Mouse (Mus musculus) heart, postnatal 0 days (tissue): ENCODE measurements around the gene Tex14.

Experiments used
- CTCF ChIP-seq: IDR thresholded peaks from 2 replicates; pipeline ENCODE4 v1.5.1; 2016; ENCODE audit warnings: antibody characterized with exemption, control low read depth, low read depth
- EP300 ChIP-seq: IDR thresholded peaks from 2 replicates; pipeline ENCODE4 v1.6.1; 2016; ENCODE audit warnings: antibody characterized with exemption, low read depth

- TF ChIP-seq EP300, result no peak
- no peak for TF ChIP-seq CTCF
Measured at GRCm38 (mm10) chr11:87603571-87603970, 198.7 kb downstream of the Tex14 start.
